Mouse (Mus musculus) subcutaneous adipose tissue, adult 2 months (tissue): ENCODE results near the gene Shroom4. TPM values are rescaled to one million over a fixed set of nuclear protein-coding genes. Genes with fewer than 3 reads are reported as not detected.

ENCODE experiments used
- polyA plus RNA-seq: library from polyadenylated mRNA; depleted of rRNA; stranded (reverse); fragments of >200 nt; gene quantifications from 2 replicates; pipeline ENCODE4 v1.2.3, GENCODE M21; 2012; ENCODE audit warnings: low replicate concordance; rRNA removed

Shroom4 gene
- 6.3 and 7.0 TPM in 2 replicates for polyA plus RNA-seq

GRCm38 (mm10) chrX:6399626-6400397 is at the start of gene Shroom4:
TSS of gene Shroom4 (plus strand) at chrX:6399854.

Other genes starting within 250 kb of the Shroom4 start
- 0.11 and 2.0 TPM in 2 replicates for gene Nudt10, start 226.8 kb upstream of the Shroom4 start, polyA plus RNA-seq
- gene Bmp15, start 79.1 kb upstream of the Shroom4 start, polyA plus RNA-seq = 0.13 TPM in 1 of 2 replicates, not detected in the other